Mouse (Mus musculus) right cerebral cortex, postnatal 14 days (tissue): ENCODE measurements around the gene Sbds.
"Not testable (repeated sequence)": the region's sequence is repeated elsewhere in the genome, so short reads cannot be mapped to it uniquely, and the experiment has no call there.

Experiments
- DNase-seq: peaks from one replicate; pipeline ENCODE4 v3.0.0; 2022

Sbds gene

GRCm38 (mm10) chr5:130255799-130256525, 632 bp upstream of the Sbds start:
- not testable (repeated sequence) for DNase-seq

GRCm38 (mm10) chr5:130254164-130255016, 940 bp downstream of the Sbds start:
- no peak for DNase-seq

GRCm38 (mm10) chr5:130247823-130248222, 7.5 kb downstream of the Sbds start:
- no peak for DNase-seq

GRCm38 (mm10) chr5:130241426-130241825, 13.9 kb downstream of the Sbds start:
- DNase-seq: no peak

- DNase-seq: no peak
These were observed 15.5 kb downstream of the Sbds start for GRCm38 (mm10) chr5:130239856-130240255.

- no peak for DNase-seq
These were observed 16.1 kb downstream of the Sbds start for GRCm38 (mm10) chr5:130239236-130239635.

- no peak for DNase-seq
These were observed 19.0 kb downstream of the Sbds start for GRCm38 (mm10) chr5:130236302-130236701.

GRCm38 (mm10) chr5:130228120-130228519, 27.2 kb downstream of the Sbds start:
- DNase-seq: no peak

GRCm38 (mm10) chr5:130226790-130227189, 28.5 kb downstream of the Sbds start:
- DNase-seq: no peak

- peak; percentile 93 for DNase-seq
These were observed 33.0 kb downstream of the Sbds start for GRCm38 (mm10) chr5:130222146-130223004.

- DNase-seq: no peak
These were observed 33.6 kb downstream of the Sbds start for GRCm38 (mm10) chr5:130221760-130222145.

GRCm38 (mm10) chr5:130221316-130221715, 34.0 kb downstream of the Sbds start:
- no peak for DNase-seq

- no peak for DNase-seq
These were observed 37.0 kb downstream of the Sbds start for GRCm38 (mm10) chr5:130218336-130218735.

- DNase-seq: no peak
These were observed 37.9 kb downstream of the Sbds start for GRCm38 (mm10) chr5:130217406-130217805.

GRCm38 (mm10) chr5:130216781-130217180, 38.5 kb downstream of the Sbds start, which contains the start of gene Tmem248:
TSS of gene Tmem248 (plus strand) at chr5:130217081.
- no peak for DNase-seq

- DNase-seq: no peak
These were observed 42.4 kb downstream of the Sbds start for GRCm38 (mm10) chr5:130212956-130213355.

- no peak for DNase-seq
These were observed 48.0 kb downstream of the Sbds start for GRCm38 (mm10) chr5:130207299-130207698.

GRCm38 (mm10) chr5:130205441-130206023, 49.8 kb downstream of the Sbds start:
- no peak for DNase-seq

GRCm38 (mm10) chr5:130204560-130204959, 50.8 kb downstream of the Sbds start:
- DNase-seq: no peak

GRCm38 (mm10) chr5:130203948-130204347, 51.4 kb downstream of the Sbds start:
- no peak for DNase-seq

GRCm38 (mm10) chr5:130200233-130201029, 54.9 kb downstream of the Sbds start:
- DNase-seq: no peak

- no peak for DNase-seq
These were observed 57.3 kb downstream of the Sbds start for GRCm38 (mm10) chr5:130197981-130198380.
